Mouse (Mus musculus) activated CD4-positive, CD25-positive, alpha-beta regulatory T cell, adult 4 months (primary cell): Measurements from ENCODE around the gene Rhbdl1. TPM values are rescaled to one million over a fixed set of nuclear protein-coding genes. Genes with fewer than 3 reads are reported as not detected.

ENCODE experiments used
- ATAC-seq: one replicate; pipeline ENCODE4 v1.8.0; 2017
- polyA plus RNA-seq, 2 experiments: library from polyadenylated mRNA; unstranded; fragments of 100-300 nt; shearing (Covaris generic); gene quantifications; one replicate each; pipeline ENCODE4 v1.2.1; 2017

Gene Rhbdl1
- 1 to 10 TPM in 1 of 2 experiments, not detected in 1; 1.1 TPM for polyA plus RNA-seq

- ATAC-seq = no peak
Observed at GRCm38 (mm10) chr17:25837076-25837410, at the start of gene Rhbdl1. Rhbdl1 (minus strand) TSS chr17:25837295.

- no peak for ATAC-seq
Observed at GRCm38 (mm10) chr17:25886806-25887205, 49.7 kb upstream of the Rhbdl1 start.

GRCm38 (mm10) chr17:25885636-25886035 lies 48.5 kb upstream of the Rhbdl1 start:
- ATAC-seq = no peak

- no peak for ATAC-seq
Observed at GRCm38 (mm10) chr17:25883824-25884223, 46.7 kb upstream of the Rhbdl1 start.

GRCm38 (mm10) chr17:25883268-25883667 lies 46.2 kb upstream of the Rhbdl1 start:
- ATAC-seq = no peak

- no peak for ATAC-seq
Observed at GRCm38 (mm10) chr17:25882306-25882705, 45.2 kb upstream of the Rhbdl1 start.

GRCm38 (mm10) chr17:25881691-25882090 lies 44.6 kb upstream of the Rhbdl1 start:
- ATAC-seq = no peak

GRCm38 (mm10) chr17:25880913-25881641 lies 44.0 kb upstream of the Rhbdl1 start:
- ATAC-seq = no peak

- no peak for ATAC-seq
Observed at GRCm38 (mm10) chr17:25880196-25880910, 43.3 kb upstream of the Rhbdl1 start, which contains the start of gene Wfikkn1. Wfikkn1 (minus strand) TSS chr17:25880858.

GRCm38 (mm10) chr17:25879750-25880149 lies 42.7 kb upstream of the Rhbdl1 start:
- no peak for ATAC-seq

GRCm38 (mm10) chr17:25879261-25879660 lies 42.2 kb upstream of the Rhbdl1 start:
- ATAC-seq = no peak

GRCm38 (mm10) chr17:25878611-25879180 lies 41.6 kb upstream of the Rhbdl1 start:
- ATAC-seq = no peak

GRCm38 (mm10) chr17:25877741-25878610 lies 40.9 kb upstream of the Rhbdl1 start:
- no peak for ATAC-seq

- no peak for ATAC-seq
Observed at GRCm38 (mm10) chr17:25877025-25877424, 39.9 kb upstream of the Rhbdl1 start.

- ATAC-seq = no peak
Observed at GRCm38 (mm10) chr17:25876347-25876915, 39.3 kb upstream of the Rhbdl1 start.

- peak; percentile 70 for ATAC-seq
Observed at GRCm38 (mm10) chr17:25875171-25876136, 38.4 kb upstream of the Rhbdl1 start.

- ATAC-seq = peak; percentile 59
Observed at GRCm38 (mm10) chr17:25874721-25875170, 37.7 kb upstream of the Rhbdl1 start, which contains the start of gene Mettl26. Mettl26 (plus strand) TSS chr17:25875074.

GRCm38 (mm10) chr17:25874148-25874720 lies 37.1 kb upstream of the Rhbdl1 start:
- ATAC-seq = no peak

- ATAC-seq = no peak
Observed at GRCm38 (mm10) chr17:25873405-25874147, 36.5 kb upstream of the Rhbdl1 start.

- no peak for ATAC-seq
Observed at GRCm38 (mm10) chr17:25872676-25873075, 35.6 kb upstream of the Rhbdl1 start.
